Mouse (Mus musculus): Measurements from ENCODE around the gene Racgap1. TPM values are rescaled to one million over a fixed set of nuclear protein-coding genes. Genes with fewer than 3 reads are reported as not detected.

The Racgap1 gene
- total RNA-seq (2021) = under 1 TPM; 0.57 to 0.69 TPM
- long read RNA-seq, experiment 1, partial matches to known transcripts = 0 of 2 reads
- long read RNA-seq, experiment 1, other reads (novel, unspliced or antisense) = 0 of 2 reads
- long read RNA-seq, experiment 2, partial matches to known transcripts = 0 of 1 reads
- long read RNA-seq, experiment 2, other reads (novel, unspliced or antisense) = 1 of 1 reads

DNA sequence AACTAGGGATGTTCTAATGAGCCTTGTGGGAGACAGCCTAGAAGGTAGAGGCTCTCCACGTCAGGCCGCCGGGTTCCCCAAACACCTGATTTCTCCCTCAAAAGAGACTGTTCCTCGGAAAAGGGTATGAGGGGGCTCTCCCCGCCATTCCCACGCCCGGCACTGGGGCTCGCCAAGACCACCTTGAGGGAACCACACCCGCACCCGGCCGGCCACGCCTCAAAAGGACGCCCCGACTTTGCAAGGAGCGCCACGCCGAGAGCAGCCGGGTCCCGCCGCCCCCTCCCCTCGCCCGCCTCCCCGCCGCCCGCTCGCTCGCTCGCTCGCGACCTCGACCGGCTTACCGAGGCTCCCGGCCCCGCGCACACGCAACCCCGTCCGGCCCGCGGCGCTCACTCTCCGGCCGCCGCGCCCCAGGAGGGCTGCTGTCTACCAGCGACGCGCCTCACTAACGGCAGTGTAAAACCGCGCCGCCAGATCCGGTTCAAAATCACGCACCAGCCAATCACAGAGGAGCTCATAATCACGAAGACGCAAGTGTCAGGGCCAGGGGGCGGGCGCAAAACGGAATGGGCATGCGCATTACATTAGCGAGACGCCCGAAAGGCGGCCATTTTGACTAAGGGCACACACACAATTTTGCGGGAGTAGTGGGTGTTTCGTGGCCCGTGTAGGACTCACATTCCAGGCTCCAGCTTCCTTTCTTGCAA lies at the start of gene Racgap1:
Gene Racgap1 (minus strand): TSS at position 494 of the 710 bp plus-strand sequence.
- DNase-seq (ENCODE audit: low spot score) = peak; percentile 97

DNA sequence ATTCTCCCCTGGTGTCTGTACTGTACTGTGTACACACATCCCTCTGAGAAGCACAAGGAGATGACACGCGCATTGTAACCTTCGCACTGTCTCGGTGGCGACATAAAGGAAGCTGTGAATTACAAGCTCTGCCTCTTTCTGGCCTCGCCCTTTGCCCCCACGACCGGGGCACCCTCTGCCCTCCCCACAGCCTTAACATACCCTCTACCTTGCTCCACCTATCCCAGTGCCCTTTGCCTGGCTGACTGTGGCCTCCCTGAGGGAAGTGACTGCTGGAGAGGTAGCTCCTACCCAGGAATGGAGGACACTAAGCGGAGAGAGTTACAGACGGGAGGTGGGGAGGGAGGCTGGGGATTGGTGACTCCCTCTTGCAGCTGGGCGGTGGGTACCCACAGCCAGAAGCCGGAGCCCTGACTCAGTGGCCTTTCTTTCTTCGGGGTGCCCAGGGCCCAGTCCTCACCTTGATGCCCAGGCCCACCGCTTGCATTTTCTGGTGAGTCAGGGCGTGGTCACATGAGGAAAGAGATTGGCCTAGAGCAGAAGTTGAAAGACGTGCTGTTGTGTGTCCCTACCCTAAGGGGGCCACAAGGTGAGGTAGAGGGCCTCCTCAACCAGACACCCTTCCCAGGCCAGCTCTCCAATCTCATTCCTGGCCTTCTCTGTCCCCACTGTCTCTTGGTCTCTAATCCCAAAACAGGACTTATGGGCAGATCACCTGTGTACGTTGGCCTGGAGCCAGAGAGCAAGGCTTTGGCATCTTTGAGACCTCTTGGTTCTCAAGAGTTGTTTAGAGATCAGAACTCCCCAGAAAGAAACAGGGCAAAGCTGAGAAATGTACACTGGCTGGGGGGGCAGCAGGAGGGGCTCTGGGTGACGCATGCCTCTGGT lies 49.0 kb upstream of the Racgap1 start:
- DNase-seq (ENCODE audit: low spot score) = no peak

DNA sequence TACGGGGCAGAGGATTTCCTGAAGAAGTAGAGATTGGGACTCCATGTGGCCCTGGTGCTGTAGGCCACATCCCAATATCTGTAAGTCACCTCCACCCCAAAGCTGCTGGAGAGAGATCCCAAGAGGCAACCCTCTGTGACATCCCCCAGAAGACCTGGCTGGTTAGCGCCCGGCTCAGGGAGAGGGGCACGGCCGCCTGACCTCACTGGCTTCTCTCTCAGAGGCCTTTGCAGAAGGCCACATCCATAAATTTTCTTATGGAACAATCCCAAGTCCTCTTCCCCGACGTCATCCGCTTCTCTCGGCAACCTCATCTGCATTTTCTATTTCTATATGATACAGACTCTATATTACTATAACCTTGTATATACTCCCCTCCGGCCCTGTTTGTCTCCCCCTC lies 48.3 kb upstream of the Racgap1 start:
- DNase-seq (ENCODE audit: low spot score) = no peak

GRCm38 (mm10) chr15:99698533-99699085 lies 47.2 kb upstream of the Racgap1 start:
- no peak for DNase-seq (ENCODE audit: low spot score)

- no peak for DNase-seq (ENCODE audit: low spot score)
Measured at GRCm38 (mm10) chr15:99697309-99697708, 45.9 kb upstream of the Racgap1 start.

GRCm38 (mm10) chr15:99691976-99692375 lies 40.5 kb upstream of the Racgap1 start:
- no peak for DNase-seq (ENCODE audit: low spot score)

GRCm38 (mm10) chr15:99690924-99691323 lies 39.5 kb upstream of the Racgap1 start:
- no peak for DNase-seq (ENCODE audit: low spot score)

GRCm38 (mm10) chr15:99688712-99689111 lies 37.3 kb upstream of the Racgap1 start:
- peak; percentile 43 for DNase-seq (ENCODE audit: low spot score)

GRCm38 (mm10) chr15:99684156-99684555 lies 32.7 kb upstream of the Racgap1 start:
- DNase-seq (ENCODE audit: low spot score) = no peak

GRCm38 (mm10) chr15:99682880-99683279 lies 31.4 kb upstream of the Racgap1 start:
- no peak for DNase-seq (ENCODE audit: low spot score)

- no peak for DNase-seq (ENCODE audit: low spot score)
Measured at GRCm38 (mm10) chr15:99679008-99679407, 27.6 kb upstream of the Racgap1 start.

- DNase-seq (ENCODE audit: low spot score) = no peak
Measured at GRCm38 (mm10) chr15:99678063-99678800, 26.8 kb upstream of the Racgap1 start.

DNA sequence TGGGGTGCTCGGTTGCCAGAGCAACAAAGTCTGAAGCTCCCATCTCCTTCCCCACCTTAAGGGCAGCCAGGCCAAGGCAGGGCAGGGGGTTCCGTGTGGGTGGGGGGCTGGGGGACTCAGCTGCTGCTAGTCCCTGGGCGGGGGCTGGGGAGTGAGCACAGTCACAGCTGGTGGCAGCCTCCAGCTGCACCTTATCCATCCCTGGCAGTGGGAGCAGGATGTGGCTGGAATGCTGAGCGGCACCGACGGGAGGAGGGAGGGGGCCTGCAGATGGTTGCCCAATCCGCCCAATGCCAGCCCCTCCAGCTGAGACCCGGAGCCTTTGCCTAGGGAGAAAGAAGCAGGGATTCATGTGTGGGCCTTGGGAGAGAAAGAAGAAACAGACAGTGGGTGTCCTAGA lies 25.6 kb upstream of the Racgap1 start:
- no peak for DNase-seq (ENCODE audit: low spot score)

- no peak for DNase-seq (ENCODE audit: low spot score)
Measured at GRCm38 (mm10) chr15:99674866-99675265, 23.4 kb upstream of the Racgap1 start.

GRCm38 (mm10) chr15:99671783-99672182 lies 20.3 kb upstream of the Racgap1 start:
- no peak for DNase-seq (ENCODE audit: low spot score)

- DNase-seq (ENCODE audit: low spot score) = no peak
Measured at GRCm38 (mm10) chr15:99670964-99671670, 19.7 kb upstream of the Racgap1 start.

- DNase-seq (ENCODE audit: low spot score) = peak; percentile 41
Measured at GRCm38 (mm10) chr15:99670154-99670821, 18.8 kb upstream of the Racgap1 start, which contains the start of gene Asic1. Gene Asic1, plus strand, starts transcription at chr15:99670368.

DNA sequence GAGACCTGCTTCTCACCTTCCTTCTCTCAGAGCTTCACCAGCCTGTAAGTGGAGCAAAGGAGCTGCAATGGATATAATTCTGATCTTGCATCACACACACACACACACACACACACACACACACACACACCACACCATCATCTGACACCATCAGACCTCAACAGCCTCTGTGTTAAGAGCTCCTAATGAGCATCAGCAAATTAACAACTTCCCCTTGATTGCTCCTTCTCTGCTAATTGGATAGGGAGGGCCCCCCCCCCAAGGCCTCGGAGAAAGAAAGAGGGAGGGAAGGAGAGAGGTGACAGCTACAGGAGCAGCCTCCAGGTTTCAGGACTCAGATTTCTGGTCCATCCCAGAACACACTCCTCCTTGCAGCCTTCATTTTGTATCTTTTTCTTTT lies 17.9 kb upstream of the Racgap1 start:
- DNase-seq (ENCODE audit: low spot score) = no peak

GRCm38 (mm10) chr15:99668881-99669280 lies 17.4 kb upstream of the Racgap1 start:
- peak; percentile 70 for DNase-seq (ENCODE audit: low spot score)

DNA sequence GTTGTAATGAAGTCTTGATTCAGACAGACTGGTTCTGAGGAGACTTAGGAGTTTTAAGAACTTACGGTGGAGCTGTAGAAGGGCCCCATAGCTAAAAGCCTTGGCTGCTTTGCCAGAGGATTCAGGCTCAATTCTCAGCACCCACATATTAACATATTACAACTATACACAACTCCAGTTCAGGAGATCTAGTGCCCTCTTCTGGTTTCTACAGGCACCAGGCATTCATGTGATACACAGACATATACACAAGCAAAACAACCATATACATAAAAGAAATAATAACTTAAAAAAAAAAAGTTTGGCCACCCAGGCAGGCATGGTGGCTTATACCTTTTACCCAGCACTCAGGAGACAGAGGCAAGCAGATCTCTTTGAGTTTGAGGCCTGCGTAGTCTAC lies 16.1 kb upstream of the Racgap1 start:
- DNase-seq (ENCODE audit: low spot score) = no peak
